Mouse (Mus musculus) forebrain, embryonic 11.5 days (tissue): ENCODE results near the gene Tiparp. TPM values are rescaled to one million over a fixed set of nuclear protein-coding genes. Genes with fewer than 3 reads are reported as not detected.

Experiments
- ATAC-seq: fragments of 200-750 bp; cut with Nextera tagmentation; replicated peaks from 2 replicates; pipeline ENCODE4 v1.8.0; 2017; ENCODE audit warnings: moderate TSS enrichment; ENCODE audit not compliant: low FRiP score
- DNase-seq: peaks from one replicate; pipeline ENCODE4 v3.0.0-alpha.2; 2017; ENCODE audit warnings: low spot score
- H3K27ac ChIP-seq: fragments of 300-500 bp; sonication (generic); 2 replicates; pipeline ENCODE4 v1.5.1; 2014; ENCODE audit warnings: low read depth, low read length
- H3K27me3 ChIP-seq: fragments of 300-500 bp; sonication (generic); 2 replicates; pipeline ENCODE4 v1.6.1; 2014; ENCODE audit warnings: mild to moderate bottlenecking, low read length, mixed read lengths; ENCODE audit not compliant: control insufficient read depth, insufficient read depth
- H3K36me3 ChIP-seq: fragments of 300-500 bp; sonication (generic); 2 replicates; pipeline ENCODE4 v1.6.1; 2014; ENCODE audit warnings: mild to moderate bottlenecking, low read length, moderate library complexity, mixed read lengths; ENCODE audit not compliant: control insufficient read depth, insufficient read depth
- H3K4me1 ChIP-seq: fragments of 300-500 bp; sonication (generic); replicated peaks from 2 replicates; pipeline ENCODE4 v1.6.1; 2014; ENCODE audit warnings: low read length, mixed read lengths; ENCODE audit not compliant: control insufficient read depth, insufficient read depth
- H3K4me2 ChIP-seq: fragments of 300-500 bp; sonication (generic); 2 replicates; pipeline ENCODE4 v1.6.1; 2014; ENCODE audit warnings: low read depth, mild to moderate bottlenecking, low read length, moderate library complexity, mixed read lengths; ENCODE audit not compliant: severe bottlenecking
- H3K4me3 ChIP-seq: fragments of 300-500 bp; sonication (generic); 2 replicates; pipeline ENCODE4 v1.5.1; 2014; ENCODE audit warnings: low read depth, low read length
- H3K9ac ChIP-seq: fragments of 300-500 bp; sonication (generic); 2 replicates; pipeline ENCODE4 v1.6.1; 2014; ENCODE audit warnings: low read length
- H3K9me3 ChIP-seq: fragments of 300-500 bp; sonication (generic); 2 replicates; pipeline ENCODE4 v1.6.1; 2016; ENCODE audit warnings: low read length, mixed read lengths; ENCODE audit not compliant: control insufficient read depth
- WGBS: fragments of 180-500 bp; shearing (Covaris S2); extraction: QIAGEN DNeasy Blood & Tissue Kit; methylation state at CpG from one replicate; pipeline ENCODE4 v1.1.7; 2014; 5-methylcytosine and 5-hydroxymethylcytosine counted together
- polyA plus RNA-seq: library from polyadenylated mRNA; unstranded; fragments of >200 nt; fragmentation: Nextera tagmentation; extraction: Ambion mirVana; gene quantifications from 2 replicates; pipeline ENCODE4 v1.2.1, GENCODE M21; 2014

Tiparp gene
- polyA plus RNA-seq, 1 experiment from 2014 or later, result 31.1 TPM

DNA sequence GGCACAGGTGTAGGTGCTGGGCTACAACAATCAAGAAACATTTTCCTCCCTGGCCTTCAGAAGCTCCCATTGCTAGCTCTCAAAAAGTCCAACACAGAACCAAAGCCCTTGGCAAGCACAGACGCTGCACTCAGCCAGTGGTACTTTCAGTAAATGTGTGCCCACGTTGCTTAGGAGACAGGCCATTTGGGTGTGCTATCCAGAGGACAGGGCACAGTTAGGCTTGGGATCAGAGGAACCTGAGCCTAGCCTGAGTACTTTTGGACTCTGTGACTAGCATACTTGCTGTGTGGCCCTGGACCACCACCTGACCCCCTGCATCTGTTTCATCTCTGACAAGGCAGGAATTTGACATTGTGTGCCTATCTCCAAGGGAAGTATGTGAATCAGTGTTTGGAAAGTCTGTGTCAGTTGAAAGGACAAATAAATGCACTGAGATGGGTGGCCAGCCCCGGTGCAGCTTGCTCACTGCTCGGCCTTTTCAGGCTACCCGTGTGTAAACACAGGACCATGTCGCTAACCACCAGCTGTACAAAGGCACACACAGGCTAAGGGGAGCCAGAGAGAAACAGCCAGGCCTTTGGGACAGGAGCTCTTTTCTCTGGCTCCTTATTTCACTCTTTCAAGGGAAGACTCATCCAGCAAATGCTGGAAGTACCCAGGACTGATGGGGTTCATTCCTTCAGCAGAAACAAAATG lies 35.9 kb downstream of the Tiparp start:
- H3K9ac ChIP-seq, result no peak overlapping the region
- no peak for ATAC-seq
- no peaks in the 10 kb centered on the region for H3K27me3 ChIP-seq
- no peak overlapping the region for H3K27ac ChIP-seq
- DNase-seq, result no peak
- WGBS, result 67% methylated on average over 6 of the region's 6 CpGs
- no peak overlapping the region for H3K4me2 ChIP-seq
- H3K4me1 ChIP-seq, result 0 out of 2 replicates have a peak, but pooled peaks cover 2% of the 10 kb centered on the region
- H3K36me3 ChIP-seq, result no peaks in the 10 kb centered on the region
- no peak overlapping the region for H3K4me3 ChIP-seq
- no peaks in the 10 kb centered on the region for H3K9me3 ChIP-seq

DNA sequence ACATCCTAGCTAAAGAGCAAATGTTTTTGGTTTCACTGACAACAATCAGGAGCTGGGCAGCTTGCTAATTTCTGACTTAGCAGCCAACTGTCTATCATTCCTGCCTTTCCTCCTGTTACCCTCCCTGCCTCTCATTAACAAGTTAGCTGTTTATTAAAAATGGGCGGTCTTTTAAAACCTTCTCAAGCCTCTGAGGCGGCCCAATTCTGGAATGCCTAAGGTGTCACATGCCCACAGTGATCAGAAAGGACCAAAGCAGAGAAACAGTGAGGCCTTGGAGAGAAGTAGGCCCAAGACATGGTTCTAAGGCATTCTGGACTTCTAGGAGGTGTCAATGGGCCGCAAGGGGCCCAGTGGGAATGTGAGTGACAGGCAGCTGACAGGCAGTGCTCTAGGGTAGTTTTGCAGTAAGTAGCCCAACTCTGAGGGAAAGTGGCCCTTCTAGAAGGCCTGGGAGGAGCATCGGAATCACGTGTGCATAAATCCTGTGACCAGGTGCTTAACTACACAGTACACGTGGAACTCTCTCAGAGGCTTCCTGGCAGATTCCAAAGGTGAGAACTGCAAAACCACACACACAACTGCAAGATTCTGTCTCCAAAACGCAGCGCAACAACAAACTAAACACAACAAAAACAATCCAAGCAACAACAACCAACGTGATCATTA lies 37.6 kb downstream of the Tiparp start:
- Histone ChIP-seq H3K4me1 (0 out of 2 replicates have a peak, but pooled peaks cover 2% of the 10 kb centered on the region), H3K27me3 (no peaks in the 10 kb centered on the region), H3K27ac (no peak overlapping the region), H3K36me3 (no peaks in the 10 kb centered on the region), H3K9ac (no peak overlapping the region), H3K9me3 (no peaks in the 10 kb centered on the region), H3K4me3 (no peak overlapping the region), H3K4me2 (no peak overlapping the region)
- ATAC-seq, result no peak
- no peak for DNase-seq
- 54% methylated on average over 9 of the region's 9 CpGs for WGBS

DNA sequence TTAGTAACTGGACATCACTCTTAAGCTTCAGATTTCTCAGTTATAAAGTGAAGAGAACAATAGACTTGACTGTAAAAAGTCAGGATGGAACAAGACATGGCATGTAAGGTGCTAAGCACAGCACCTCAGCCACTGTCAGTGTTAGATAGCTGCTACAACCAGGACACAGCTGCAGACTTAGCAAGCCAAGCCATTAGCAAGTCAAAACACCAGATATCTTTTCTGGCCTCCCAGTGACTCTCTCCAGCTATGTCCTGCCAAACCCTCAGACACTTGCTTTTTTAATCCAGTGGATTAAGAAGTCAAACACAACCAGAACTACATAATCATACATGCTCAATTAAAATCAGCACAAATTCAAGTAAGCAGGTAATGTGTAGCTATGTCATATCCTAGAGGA lies 41.7 kb downstream of the Tiparp start:
- H3K27me3 ChIP-seq, result no peaks in the 10 kb centered on the region
- no peak for ATAC-seq
- no peak overlapping the region for H3K9ac ChIP-seq
- H3K27ac ChIP-seq, result no peak overlapping the region
- no peak overlapping the region for H3K4me3 ChIP-seq
- no peaks in the 10 kb centered on the region for H3K36me3 ChIP-seq
- H3K4me2 ChIP-seq, result no peak overlapping the region
- no peak for DNase-seq
- H3K9me3 ChIP-seq, result no peaks in the 10 kb centered on the region
- H3K4me1 ChIP-seq, result 0 out of 2 replicates have a peak, but pooled peaks cover 2% of the 10 kb centered on the region

DNA sequence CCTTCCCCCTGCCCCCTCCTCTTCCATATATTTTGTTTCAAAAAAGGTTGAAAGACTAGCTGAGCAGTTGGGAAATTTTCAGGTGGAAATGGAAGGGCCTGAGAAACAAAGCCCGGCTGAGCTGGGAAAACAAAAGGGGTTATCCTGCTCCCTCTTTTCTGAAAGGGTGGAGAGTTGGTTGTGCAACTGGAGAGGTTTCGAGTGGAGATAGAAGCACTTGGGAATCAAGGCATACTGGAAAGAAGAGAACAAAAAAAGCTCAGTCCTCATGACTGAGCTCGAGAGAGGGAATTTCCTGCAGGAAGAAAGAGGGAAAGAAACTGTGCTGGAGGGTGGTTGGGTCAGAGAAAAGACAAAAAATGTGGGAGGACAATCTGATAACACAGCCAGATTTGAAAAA lies 45.3 kb downstream of the Tiparp start:
- no peak overlapping the region for H3K27ac ChIP-seq
- no peak overlapping the region for H3K4me2 ChIP-seq
- no peaks in the 10 kb centered on the region for H3K27me3 ChIP-seq
- DNase-seq (no peak), ATAC-seq (no peak)
- no peaks in the 10 kb centered on the region for H3K4me1 ChIP-seq
- no peak overlapping the region for H3K4me3 ChIP-seq
- WGBS, result 27% methylated on average over 3 of the region's 3 CpGs
- no peaks in the 10 kb centered on the region for H3K9me3 ChIP-seq
- H3K9ac ChIP-seq, result no peak overlapping the region
- H3K36me3 ChIP-seq, result no peaks in the 10 kb centered on the region

DNA sequence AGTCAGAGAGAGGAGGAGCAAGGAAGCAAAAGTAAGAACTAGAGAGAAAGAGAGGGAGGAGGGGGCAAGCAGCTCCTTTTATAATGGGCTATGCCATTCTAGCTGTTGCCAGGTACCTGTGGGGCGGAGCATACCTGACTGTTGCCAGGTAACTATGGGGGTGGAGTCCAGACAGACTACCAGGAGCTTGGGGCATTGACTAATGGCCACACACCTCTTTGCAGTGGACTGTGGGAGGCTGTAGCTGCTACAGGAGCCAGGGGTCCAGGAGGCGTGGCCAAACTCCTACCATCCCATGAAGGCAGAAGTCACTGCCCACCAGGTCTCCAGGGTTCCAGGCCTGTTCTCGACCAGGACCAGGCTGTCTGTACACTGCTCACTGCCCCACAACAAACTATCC lies 49.4 kb downstream of the Tiparp start:
- no peak overlapping the region for H3K27ac ChIP-seq
- no peak overlapping the region for H3K4me3 ChIP-seq
- H3K4me1 ChIP-seq, result no peaks in the 10 kb centered on the region
- H3K27me3 ChIP-seq, result no peaks in the 10 kb centered on the region
- no peak for ATAC-seq
- H3K9ac ChIP-seq, result no peak overlapping the region
- DNase-seq, result no peak
- no peak overlapping the region for H3K4me2 ChIP-seq
- 84% methylated on average over 3 of the region's 3 CpGs for WGBS
- H3K36me3 ChIP-seq, result no peaks in the 10 kb centered on the region
- no peaks in the 10 kb centered on the region for H3K9me3 ChIP-seq

DNA sequence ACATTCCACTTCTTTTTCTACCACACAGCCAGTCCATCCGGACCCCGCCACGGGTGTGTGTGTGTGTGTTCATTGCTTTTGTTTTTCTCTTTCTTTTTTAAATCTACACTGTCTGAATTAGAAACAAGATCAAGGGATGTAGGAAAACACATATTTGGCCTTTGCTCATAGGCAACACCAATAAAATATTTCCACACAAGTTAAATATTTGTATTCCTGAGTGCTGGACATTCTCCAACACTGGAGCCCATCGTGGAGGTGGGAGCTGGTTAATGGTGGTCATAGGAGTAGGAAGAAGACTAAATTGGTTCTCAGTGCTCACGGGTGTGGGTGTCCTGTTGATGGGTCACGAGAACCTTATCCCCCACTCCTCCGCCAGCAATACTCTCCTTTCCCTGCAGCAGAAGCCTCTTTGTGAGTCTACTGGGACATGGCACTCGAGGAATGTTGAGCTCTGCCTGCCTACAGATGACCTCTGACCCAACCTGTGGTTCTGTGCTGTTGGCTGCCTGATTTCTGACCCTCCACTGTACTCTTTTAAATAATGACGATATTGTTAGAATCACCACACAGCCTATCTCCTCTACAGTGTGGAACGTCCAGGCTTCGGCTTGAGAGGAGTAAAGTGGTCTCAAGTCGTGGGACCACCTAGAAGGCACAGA lies 51.2 kb downstream of the Tiparp start:
- Histone ChIP-seq H3K27ac (no peak overlapping the region), H3K27me3 (no peaks in the 10 kb centered on the region), H3K4me1 (no peaks in the 10 kb centered on the region), H3K4me3 (no peak overlapping the region), H3K9ac (no peak overlapping the region), H3K4me2 (no peak overlapping the region), H3K36me3 (no peaks in the 10 kb centered on the region), H3K9me3 (no peaks in the 10 kb centered on the region)
- WGBS, result 74% methylated on average over 12 of the region's 12 CpGs
- no peak for DNase-seq
- ATAC-seq, result no peak

DNA sequence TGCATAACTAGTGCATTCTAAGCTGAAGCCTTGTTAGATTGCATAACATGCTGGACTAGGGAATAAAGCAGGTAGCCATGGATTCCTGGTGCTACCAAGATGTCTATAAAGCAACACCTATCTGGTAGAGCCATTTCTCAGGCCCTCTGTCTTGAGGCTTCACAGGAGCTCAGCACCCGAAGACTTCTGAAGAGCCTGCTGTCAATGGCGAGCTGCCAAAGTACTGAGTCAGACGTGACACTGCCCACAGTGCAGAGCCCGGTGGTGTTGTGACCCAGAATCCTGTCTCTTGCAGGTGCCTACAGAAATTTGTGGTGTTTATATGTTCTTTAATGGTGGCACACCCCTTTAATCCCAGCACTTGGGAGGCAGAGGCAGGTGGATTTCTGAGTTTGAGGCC lies 53.4 kb downstream of the Tiparp start:
- H3K9me3 ChIP-seq, result no peaks in the 10 kb centered on the region
- H3K4me3 ChIP-seq, result no peak overlapping the region
- no peak overlapping the region for H3K27ac ChIP-seq
- H3K4me1 ChIP-seq, result peaks cover 2% of the 10 kb centered on the region; the same call in 1 of the 2 replicates
- ATAC-seq (no peak), DNase-seq (no peak)
- no peak overlapping the region for H3K9ac ChIP-seq
- no peak overlapping the region for H3K4me2 ChIP-seq
- no peaks in the 10 kb centered on the region for H3K36me3 ChIP-seq
- 89% methylated on average over 4 of the region's 4 CpGs for WGBS
- H3K27me3 ChIP-seq, result no peaks in the 10 kb centered on the region

DNA sequence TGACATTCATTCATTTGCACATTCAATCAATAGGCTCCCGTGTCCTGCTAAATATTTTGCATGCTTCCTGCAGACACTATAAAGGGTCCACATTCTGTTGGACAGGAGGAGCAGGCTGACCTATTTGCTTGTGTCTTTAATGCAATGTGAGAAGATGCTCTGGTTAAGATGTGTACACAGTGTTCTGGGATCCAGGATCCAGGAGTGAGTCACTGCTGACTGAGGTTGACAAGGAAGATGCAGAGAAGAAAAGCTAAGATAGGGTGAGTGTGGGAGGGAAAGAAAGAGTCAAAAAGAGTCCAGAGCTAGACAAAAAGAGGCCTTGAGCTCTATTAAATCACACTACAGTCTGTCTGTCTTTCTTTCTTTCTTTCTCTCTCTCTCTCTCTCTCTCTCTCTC lies 56.1 kb downstream of the Tiparp start:
- Histone ChIP-seq H3K4me2 (no peak overlapping the region), H3K27me3 (no peaks in the 10 kb centered on the region; the same call in 1 of the 2 replicates), H3K4me1 (peaks cover 8% of the 10 kb centered on the region; the same call in 1 of the 2 replicates), H3K36me3 (no peaks in the 10 kb centered on the region), H3K9ac (no peak overlapping the region), H3K4me3 (no peak overlapping the region), H3K27ac (no peak overlapping the region), H3K9me3 (no peaks in the 10 kb centered on the region)
- 82% methylated on average over 1 of the region's 1 CpGs for WGBS
- no peak for ATAC-seq
- no peak for DNase-seq
